Mouse (Mus musculus) liver, adult 2 months (tissue): ENCODE data around the gene D130043K22Rik.

Experiments used
- CTCF ChIP-seq: fragments of 200-500 bp; IDR thresholded peaks from 2 replicates; pipeline ENCODE4 v1.5.1; 2011; ENCODE audit warnings: low read depth, low read length, control low read depth
- POLR2A ChIP-seq: fragments of 200-500 bp; IDR thresholded peaks from 2 replicates; pipeline ENCODE4 v1.6.1; 2011; ENCODE audit warnings: low read length, control low read depth; ENCODE audit not compliant: insufficient read depth; ENCODE audit errors: extremely low read depth

DNA sequence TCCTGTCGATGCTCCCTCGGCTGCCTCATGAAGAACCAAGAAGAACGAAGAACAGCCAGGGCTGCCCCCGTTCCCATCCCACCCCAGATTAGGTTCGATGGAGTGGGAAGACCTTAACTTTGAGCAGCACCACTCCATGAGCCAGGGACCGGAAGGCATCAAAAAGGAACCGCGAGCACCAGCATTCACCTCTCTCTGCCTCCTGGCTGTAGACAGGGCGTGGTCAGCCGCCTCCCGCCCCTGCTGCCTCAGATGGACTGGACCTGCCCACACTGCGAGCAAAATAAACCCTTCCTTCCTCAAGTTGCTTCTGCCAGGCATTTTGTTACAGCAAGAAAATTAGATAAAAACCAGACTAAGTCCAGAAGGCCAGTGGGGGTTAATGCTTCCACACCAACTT is 16.1 kb downstream of the D130043K22Rik start:
- no peak for TF ChIP-seq CTCF
- no peak for TF ChIP-seq POLR2A
